Mouse (Mus musculus): ENCODE measurements around the gene Cygb. TPM values are rescaled to one million over a fixed set of nuclear protein-coding genes. Genes with fewer than 3 reads are reported as not detected.

Gene Cygb
- total and polyA plus RNA-seq, 3 experiments: 2.2 to 8.7 TPM; not detected in 1

GRCm38 (mm10) chr11:116670386-116670785 lies 16.3 kb upstream of the Cygb start:
- Histone ChIP-seq H3K27ac (ENCODE audit: control insufficient read depth, low read depth, low read length) (peak overlapping the region; percentile 61), H3K27me3 (ENCODE audit: control insufficient read depth in 1 of 2, insufficient read depth in 2 of 2, low read length in 2 of 2) (no peaks in the 10 kb centered on the region), H3K9me3 (replicated peaks; ENCODE audit: insufficient read depth, low read length) (no peaks in the 10 kb centered on the region), H3K4me3 (ENCODE audit: control insufficient read depth in 1 of 2, insufficient read depth in 1 of 2, low read depth in 2 of 2, low read length in 2 of 2) (peak overlapping the region; percentile 19 to 84), H3K9ac (ENCODE audit: control insufficient read depth, low read depth, low read length, poor library complexity, severe bottlenecking) (peak overlapping the region; percentile 55), H3K79me2 (ENCODE audit: control insufficient read depth, insufficient read depth, low read length, poor library complexity) (peaks cover 35% of the 10 kb centered on the region), H3K36me3 (ENCODE audit: control insufficient read depth in 1 of 2, insufficient read depth in 2 of 2, low read length in 2 of 2) (peaks cover 11 to 38% of the 10 kb centered on the region in 2 experiments), H3K4me1 (ENCODE audit: control insufficient read depth in 1 of 2, insufficient read depth in 2 of 2, low read length in 2 of 2) (peaks cover 2 to 27% of the 10 kb centered on the region in 2 experiments)
- TF ChIP-seq RCOR1 (IDR thresholded peaks at IDR 0.05; ENCODE audit: low read depth, low read length) (0 out of 2 replicates have a peak, but pooled peaks have one; percentile 1), MXI1 (IDR thresholded peaks at IDR 0.05; ENCODE audit: low read depth, low read length) (no peak)
- peak; percentile 60 for DNase-seq (ENCODE audit: low read depth, low spot score)

GRCm38 (mm10) chr11:116669787-116670365 lies 15.8 kb upstream of the Cygb start:
- peak overlapping the region; percentile 55 for H3K9ac ChIP-seq (ENCODE audit: control insufficient read depth, low read depth, low read length, poor library complexity, severe bottlenecking)
- peak; percentile 97 for DNase-seq (ENCODE audit: low read depth, low spot score)
- peaks cover 34% of the 10 kb centered on the region for H3K79me2 ChIP-seq (ENCODE audit: control insufficient read depth, insufficient read depth, low read length, poor library complexity)
- H3K27me3 ChIP-seq (ENCODE audit: control insufficient read depth in 1 of 2, insufficient read depth in 2 of 2, low read length in 2 of 2): no peaks in the 10 kb centered on the region
- H3K36me3 ChIP-seq (ENCODE audit: control insufficient read depth in 1 of 2, insufficient read depth in 2 of 2, low read length in 2 of 2): peaks cover 11 to 33% of the 10 kb centered on the region in 2 experiments
- H3K4me3 ChIP-seq (ENCODE audit: control insufficient read depth in 1 of 2, insufficient read depth in 1 of 2, low read depth in 2 of 2, low read length in 2 of 2): peak overlapping the region; percentile 12 to 19; a peak in 3 of 4 replicates
- H3K27ac ChIP-seq (ENCODE audit: control insufficient read depth, low read depth, low read length): peak overlapping the region; percentile 61
- H3K4me1 ChIP-seq (ENCODE audit: control insufficient read depth in 1 of 2, insufficient read depth in 2 of 2, low read length in 2 of 2): peaks cover 2 to 27% of the 10 kb centered on the region in 2 experiments
- H3K9me3 ChIP-seq (replicated peaks; ENCODE audit: insufficient read depth, low read length): no peaks in the 10 kb centered on the region
- TF ChIP-seq TAL1 (IDR thresholded peaks at IDR 0.05; ENCODE audit: low read length) (peak; percentile 61), RAD21 (IDR thresholded peaks at IDR 0.05; ENCODE audit: low read depth, low read length) (no peak), MYC (IDR thresholded peaks at IDR 0.05; ENCODE audit: low read depth, low read length) (peak; percentile 99), ELF1 (IDR thresholded peaks at IDR 0.05; ENCODE audit: low read depth, low read length) (no peak), POLR2AphosphoS5 (IDR thresholded peaks at IDR 0.05; ENCODE audit: borderline replicate concordance, low read depth, low read length) (no peak), POLR2A (IDR thresholded peaks at IDR 0.05; ENCODE audit: control insufficient read depth in 1 of 2, insufficient read depth in 1 of 2, low read depth in 1 of 2, low read length in 2 of 2, poor library complexity in 1 of 2) (peak in 1 of 2 experiments; percentile 60; a peak in 2 of 4 replicates), MXI1 (IDR thresholded peaks at IDR 0.05; ENCODE audit: low read depth, low read length) (peak; percentile 100), RCOR1 (IDR thresholded peaks at IDR 0.05; ENCODE audit: low read depth, low read length) (peak; percentile 33), MAFK (IDR thresholded peaks at IDR 0.05; ENCODE audit: borderline replicate concordance, low read depth, low read length) (no peak), USF1 (IDR thresholded peaks at IDR 0.05; ENCODE audit: low read depth, low read length) (peak; percentile 100), TCF12 (IDR thresholded peaks at IDR 0.05; ENCODE audit: low read depth, low read length) (peak; percentile 69), ZC3H11A (IDR thresholded peaks at IDR 0.05; ENCODE audit: low read depth, low read length) (no peak), HCFC1 (IDR thresholded peaks at IDR 0.05; ENCODE audit: low read depth, low read length) (peak; percentile 45; the same call in 1 of the 2 replicates), CHD2 (IDR thresholded peaks at IDR 0.05; ENCODE audit: low read length) (no peak), NRF1 (IDR thresholded peaks at IDR 0.05; ENCODE audit: insufficient read depth, low read depth, low read length, poor library complexity, severe bottlenecking) (peak; percentile 16; the same call in 1 of the 2 replicates), E2F4 (IDR thresholded peaks at IDR 0.05; ENCODE audit: borderline replicate concordance, low read depth, low read length) (no peak), MAZ (IDR thresholded peaks at IDR 0.05; ENCODE audit: low read depth, low read length) (peak; percentile 94), CTCF (IDR thresholded peaks at IDR 0.05 in 2 of 3, conservative IDR thresholded peaks at IDR 0.05 in 1 of 3; ENCODE audit: control insufficient read depth in 1 of 3, insufficient read depth in 1 of 3, low read depth in 2 of 3, low read length in 3 of 3, poor library complexity in 1 of 3, severe bottlenecking in 1 of 3) (peak in 1 of 3 experiments; percentile 20; a peak in 2 of 6 replicates), SMC3 (IDR thresholded peaks at IDR 0.05; ENCODE audit: low read depth, low read length) (no peak; the same call in 1 of the 2 replicates), GABPA (IDR thresholded peaks at IDR 0.05; ENCODE audit: low read depth, low read length) (no peak), SIN3A (IDR thresholded peaks at IDR 0.05; ENCODE audit: low read length) (peak; percentile 99), ZNF384 (IDR thresholded peaks at IDR 0.05; ENCODE audit: low read depth, low read length) (no peak; the same call in 1 of the 2 replicates), NELFE (IDR thresholded peaks at IDR 0.05; ENCODE audit: low read depth, low read length) (peak; percentile 58), ETS1 (IDR thresholded peaks at IDR 0.05; ENCODE audit: low read depth, low read length) (peak; percentile 94), GATA1 (IDR thresholded peaks at IDR 0.05; ENCODE audit: low read depth, low read length) (peak; percentile 91), MAX (IDR thresholded peaks at IDR 0.05; ENCODE audit: low read length) (peak; percentile 100), EP300 (IDR thresholded peaks at IDR 0.05; ENCODE audit: low read depth in 1 of 2, low read length in 2 of 2) (peak in 1 of 2 experiments; percentile 76; a peak in 2 of 4 replicates), CHD1 (IDR thresholded peaks at IDR 0.05; ENCODE audit: low read depth, low read length) (no peak), MEF2A (IDR thresholded peaks at IDR 0.05; ENCODE audit: extremely low read depth, insufficient replicate concordance, low read depth, low read length, poor library complexity, severe bottlenecking) (no peak), JUND (IDR thresholded peaks at IDR 0.05; ENCODE audit: low read depth, low read length) (no peak), POLR2AphosphoS2 (IDR thresholded peaks at IDR 0.05; ENCODE audit: low read length) (no peak)
